Mouse (Mus musculus): ENCODE data around the gene Adprh. TPM values are rescaled to one million over a fixed set of nuclear protein-coding genes. Genes with fewer than 3 reads are reported as not detected.

Adprh gene
- total RNA-seq, 2 experiments from 2014 or later: 25.5 to 27.6 TPM

GRCm38 (mm10) chr16:38467917-38468705, 15.6 kb upstream of the Adprh start:
- intact Hi-C loops (cut with DNase I; ENCODE audit: low total_unique reads): no loop called here
- no peak for DNase-seq

DNA sequence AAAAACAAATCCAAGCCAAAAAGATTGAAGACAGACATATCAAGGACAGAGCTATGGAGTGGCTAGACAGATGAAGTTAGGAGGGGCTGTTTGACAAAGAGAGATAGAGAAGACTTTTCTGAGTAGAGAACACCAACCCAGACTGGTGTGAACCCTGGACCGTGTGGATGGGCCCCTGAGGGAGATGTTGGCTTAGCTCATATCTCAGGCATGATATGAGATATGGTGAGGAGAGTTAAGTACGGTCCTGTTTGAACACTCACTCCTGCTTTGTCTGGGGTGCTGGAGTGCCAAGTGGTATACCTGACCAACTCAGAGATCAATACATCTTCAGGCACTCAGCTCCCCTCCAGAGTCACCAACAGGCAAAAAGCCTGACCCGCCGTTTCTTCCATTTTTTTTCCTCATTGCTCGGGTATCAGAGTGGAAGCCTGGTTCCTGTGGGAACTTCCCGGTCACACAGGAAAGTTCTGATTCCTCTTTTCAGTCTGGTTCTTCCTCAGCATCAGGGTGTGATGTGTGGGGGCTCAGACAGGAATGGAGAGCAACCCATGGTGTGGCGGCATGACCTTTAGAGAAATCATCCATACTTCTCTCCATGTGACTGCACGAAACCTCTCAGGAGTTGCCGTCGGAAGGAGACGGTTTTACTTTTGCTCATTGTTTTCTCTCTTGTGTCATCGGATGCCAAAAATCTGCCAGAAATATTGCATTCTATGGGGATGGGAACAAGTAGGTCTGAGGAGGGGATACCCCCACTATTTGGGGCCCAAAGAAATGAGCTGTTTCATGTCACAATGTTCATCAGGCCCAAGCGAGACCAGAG, 14.8 kb upstream of the Adprh start:
- intact Hi-C loops (cut with DNase I; ENCODE audit: low total_unique reads): no loop called here
- DNase-seq: no peak

DNA sequence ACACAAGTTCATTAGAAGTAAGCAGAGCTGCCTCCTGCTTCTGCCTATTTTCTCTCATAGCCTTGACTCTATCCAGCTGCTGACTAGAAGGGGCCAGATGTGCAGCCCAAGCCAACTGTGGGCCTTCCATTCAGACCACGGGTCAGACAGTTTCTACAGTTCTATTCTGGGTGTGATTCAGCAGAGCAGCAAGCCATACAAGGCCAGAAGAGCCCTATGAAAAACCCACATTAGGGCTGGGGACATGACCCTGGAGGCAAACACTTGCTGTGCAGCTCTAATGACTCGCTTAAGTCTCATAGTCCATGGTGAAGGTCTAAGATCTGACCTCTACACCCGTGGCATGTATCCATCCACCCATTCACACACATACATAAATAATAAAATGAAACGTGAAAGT, 13.6 kb upstream of the Adprh start:
- intact Hi-C loops (cut with DNase I; ENCODE audit: low total_unique reads): no loop called here

GRCm38 (mm10) chr16:38463305-38463704, 10.8 kb upstream of the Adprh start:
- DNase-seq: no peak
- intact Hi-C loops (cut with DNase I; ENCODE audit: low total_unique reads): no loop called here

More for the DNA sequence above, 13.6 kb upstream of the Adprh start:
- DNase-seq: no peak

GRCm38 (mm10) chr16:38462161-38462560, 9.7 kb upstream of the Adprh start:
- intact Hi-C loops (cut with DNase I; ENCODE audit: low total_unique reads): no loop called here
- no peak for DNase-seq

DNA sequence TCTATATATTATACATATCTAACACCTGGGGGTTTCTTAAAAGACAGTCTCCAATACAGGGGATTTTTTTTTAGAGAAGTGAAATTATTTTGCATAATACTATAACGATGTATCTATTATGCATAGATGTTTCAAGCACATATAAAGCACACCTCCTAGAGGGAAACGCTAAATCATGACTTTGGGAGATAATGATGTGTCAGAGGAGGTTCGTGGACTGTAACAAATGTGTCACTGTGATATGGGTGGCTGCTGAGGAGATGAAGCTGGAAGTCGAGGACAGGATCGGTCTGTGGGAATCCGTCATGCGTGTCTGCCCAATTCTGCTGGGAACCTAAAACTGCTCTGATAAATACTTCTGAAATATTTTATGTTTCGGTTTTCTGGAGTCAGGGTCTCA, 9.2 kb upstream of the Adprh start:
- intact Hi-C loops (cut with DNase I; ENCODE audit: low total_unique reads): no loop called here

GRCm38 (mm10) chr16:38459990-38460389, 7.5 kb upstream of the Adprh start:
- intact Hi-C loops (cut with DNase I; ENCODE audit: low total_unique reads): no loop called here
- DNase-seq: no peak

More for the DNA sequence above, 9.2 kb upstream of the Adprh start:
- no peak for DNase-seq

DNA sequence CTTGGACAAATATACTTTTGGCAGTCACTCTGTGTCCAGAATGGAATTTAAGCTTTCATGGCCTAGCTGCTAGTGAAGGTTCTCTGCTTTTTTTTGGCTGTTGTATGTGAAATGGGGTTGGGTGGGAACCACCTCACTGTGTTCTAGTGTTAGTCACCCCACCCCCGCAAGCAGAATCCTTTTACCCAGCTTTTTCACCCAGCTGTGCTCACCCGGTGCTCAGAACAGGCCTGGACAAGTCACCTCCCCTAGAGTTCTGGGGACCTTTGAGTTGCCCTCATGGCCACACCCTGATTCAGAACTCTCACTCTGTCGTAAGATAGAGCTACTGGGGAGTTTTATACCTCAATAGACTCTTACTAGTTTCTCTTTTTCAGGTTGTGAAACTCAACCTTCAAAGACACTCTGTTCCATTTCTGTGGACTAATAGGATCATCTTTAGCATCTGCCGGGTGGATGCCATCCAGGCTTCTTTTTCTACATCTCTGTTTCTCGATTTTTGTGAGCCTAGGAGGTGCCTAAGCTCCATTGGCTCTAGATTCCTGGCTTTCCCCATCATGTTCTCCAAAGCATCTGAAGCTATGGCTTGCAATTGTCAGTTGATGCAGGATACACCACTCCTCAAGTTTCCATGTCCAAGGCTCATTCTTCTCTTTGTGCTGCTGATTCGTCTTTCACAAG, 6.2 kb upstream of the Adprh start:
- intact Hi-C loops (cut with DNase I; ENCODE audit: low total_unique reads): no loop called here
- DNase-seq: no peak

GRCm38 (mm10) chr16:38456812-38457567, 4.5 kb upstream of the Adprh start:
- DNase-seq: no peak
- intact Hi-C loops (cut with DNase I; ENCODE audit: low total_unique reads): no loop called here

DNA sequence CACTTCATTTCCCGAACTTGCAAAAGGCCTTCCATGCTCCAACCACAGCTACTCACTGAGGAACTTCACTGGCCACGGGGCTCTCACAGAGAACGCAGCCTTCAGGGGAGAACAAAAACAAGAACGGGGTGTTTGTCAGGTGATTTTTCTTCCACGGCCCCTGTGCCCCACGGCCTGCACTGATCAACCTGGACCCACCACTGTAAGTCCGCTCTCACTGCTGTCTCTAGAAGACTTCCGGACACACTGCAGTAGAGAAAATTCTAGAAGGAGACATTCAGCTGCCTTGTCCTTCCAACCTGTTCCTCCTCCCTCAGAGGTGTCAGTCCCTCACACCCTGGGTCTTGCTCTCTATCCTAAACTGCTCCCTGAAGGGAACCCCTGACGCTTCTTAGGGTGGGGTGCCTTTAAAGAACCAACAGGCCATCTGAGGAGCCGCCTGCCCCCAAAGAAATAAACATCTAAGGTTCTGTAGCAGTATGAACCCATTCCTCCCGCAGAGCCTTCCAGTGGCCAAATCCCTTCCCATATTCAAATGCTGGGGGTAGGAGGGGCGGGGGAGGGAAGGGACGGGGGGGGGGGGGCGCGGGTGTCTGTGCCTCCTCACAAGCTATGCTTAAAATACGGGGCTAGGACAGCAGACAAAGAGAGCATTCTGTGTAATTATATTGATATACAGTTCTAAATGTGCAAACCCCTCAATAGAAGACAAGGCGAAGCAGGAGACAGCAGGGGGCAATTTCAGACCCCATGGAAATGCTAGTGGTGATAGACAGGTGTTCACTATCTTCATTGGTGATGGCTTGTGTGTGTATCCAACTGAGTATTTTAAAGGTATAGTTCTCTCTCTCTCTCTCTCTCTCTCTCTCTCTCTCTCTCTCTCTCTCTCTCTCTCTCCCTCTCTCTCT, 3.3 kb upstream of the Adprh start, which contains the start of gene Cd80:
Cd80 (plus strand) TSS at position 51 of the 908 bp plus-strand sequence.
- intact Hi-C loops (cut with DNase I; ENCODE audit: low total_unique reads): no loop called here
- DNase-seq: no peak

DNA sequence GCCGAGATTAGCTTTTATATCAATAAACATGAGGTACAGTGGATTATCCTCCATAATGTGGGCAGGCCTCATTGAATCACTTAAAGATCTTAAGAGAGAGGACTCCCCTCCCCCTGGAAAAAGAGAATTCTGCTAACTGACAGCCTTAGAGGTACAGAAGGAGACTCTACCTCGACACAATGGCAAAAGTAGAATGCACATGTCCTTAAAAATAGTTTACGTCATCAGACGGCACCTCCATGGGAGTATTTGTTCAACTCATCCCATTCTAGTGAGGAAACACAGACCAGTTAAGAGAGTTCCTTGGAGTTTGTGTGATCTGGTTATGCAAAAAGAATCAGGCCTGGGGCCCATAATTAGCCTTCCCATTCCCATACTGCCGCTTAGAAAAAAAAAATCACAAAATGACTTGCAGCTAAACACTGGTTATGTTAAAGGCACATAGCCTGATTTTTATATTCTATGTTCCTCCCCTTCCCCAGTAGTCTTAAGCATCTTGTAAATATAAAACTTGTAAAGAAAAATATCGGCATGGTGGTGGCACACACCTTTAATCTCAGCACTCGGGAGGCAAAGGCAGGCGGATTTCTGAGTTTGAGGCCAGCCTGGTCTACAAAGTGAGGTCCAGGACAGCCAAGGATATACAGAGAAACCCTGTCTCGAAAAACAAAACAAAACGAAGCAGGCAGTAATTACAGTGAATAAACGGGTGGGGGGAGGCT, 2.2 kb upstream of the Adprh start:
- DNase-seq: no peak
- intact Hi-C loops (cut with DNase I; ENCODE audit: low total_unique reads): no loop called here

GRCm38 (mm10) chr16:38453952-38454351, 1.4 kb upstream of the Adprh start:
- intact Hi-C loops (cut with DNase I; ENCODE audit: low total_unique reads): no loop called here
- DNase-seq: no peak

GRCm38 (mm10) chr16:38453203-38453553, 675 bp upstream of the Adprh start:
- DNase-seq: no peak
- intact Hi-C loops (cut with DNase I; ENCODE audit: low total_unique reads): no loop called here

DNA sequence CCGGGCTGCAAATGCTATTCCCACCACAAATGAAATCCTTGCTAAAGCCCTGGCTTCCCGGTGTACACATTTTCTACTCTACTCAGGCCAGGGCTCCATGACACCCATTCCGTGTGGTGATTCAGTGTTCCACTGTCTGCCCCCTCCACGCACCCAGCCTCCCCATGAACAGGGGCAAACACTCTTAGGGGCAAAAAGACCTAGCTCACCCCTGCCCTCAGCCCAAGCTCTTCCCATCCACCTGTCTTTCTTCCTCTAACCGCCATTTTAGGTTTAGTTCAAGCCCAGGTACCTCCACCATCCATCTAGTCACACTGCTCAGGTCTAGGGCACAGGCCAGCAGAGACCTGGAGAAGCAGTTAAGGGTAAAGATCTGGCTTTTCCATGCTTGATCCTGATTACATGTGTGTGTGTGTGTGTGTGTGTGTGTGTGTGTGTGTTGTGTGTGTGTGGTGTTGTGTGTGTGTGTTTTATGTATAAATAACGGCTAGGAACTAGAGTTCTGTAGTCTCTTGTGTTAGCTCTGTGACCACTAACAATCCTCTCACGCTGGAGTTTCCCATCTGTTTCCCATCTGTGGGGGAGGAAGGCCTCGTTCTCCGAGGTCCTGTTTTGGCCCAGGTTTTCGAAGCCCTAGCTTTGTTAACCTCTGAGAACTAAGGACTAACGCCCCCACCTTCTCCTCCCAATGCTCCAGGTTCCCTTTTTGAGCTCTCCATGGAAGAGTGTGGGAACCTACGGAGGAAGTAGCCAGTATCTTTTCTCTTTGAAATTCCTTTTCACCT, 890 bp downstream of the Adprh start:
- DNase-seq: no peak
- intact Hi-C loops (cut with DNase I; ENCODE audit: low total_unique reads): no loop called here

DNA sequence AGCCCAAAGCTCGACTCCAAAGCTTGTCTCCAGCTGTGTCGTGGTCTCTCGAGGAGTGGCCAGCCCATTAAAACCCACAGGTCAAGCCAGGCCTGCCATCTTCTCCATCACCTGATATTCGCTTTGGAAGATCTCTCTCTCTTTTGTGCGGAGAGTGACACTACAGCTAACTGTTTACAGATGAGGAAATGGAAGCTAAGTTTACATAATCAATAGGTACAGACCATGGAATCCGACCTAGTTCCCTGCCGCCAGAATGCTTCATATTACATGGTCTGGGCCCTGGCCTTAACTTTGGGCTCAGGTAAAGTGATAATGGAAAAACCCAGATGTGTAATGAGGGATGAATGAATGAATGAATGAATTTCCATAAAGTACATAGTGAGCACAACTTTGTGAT, 1.8 kb downstream of the Adprh start:
- intact Hi-C loops (cut with DNase I; ENCODE audit: low total_unique reads): no loop called here

GRCm38 (mm10) chr16:38448458-38448857, 4.0 kb downstream of the Adprh start:
- intact Hi-C loops (cut with DNase I; ENCODE audit: low total_unique reads): loop anchor here (5.0 kb wide), 1 partner anchor 46 kb away; no protein-coding TSS in a partner anchor
- no peak for DNase-seq

More for the DNA sequence above, 1.8 kb downstream of the Adprh start:
- DNase-seq: no peak

DNA sequence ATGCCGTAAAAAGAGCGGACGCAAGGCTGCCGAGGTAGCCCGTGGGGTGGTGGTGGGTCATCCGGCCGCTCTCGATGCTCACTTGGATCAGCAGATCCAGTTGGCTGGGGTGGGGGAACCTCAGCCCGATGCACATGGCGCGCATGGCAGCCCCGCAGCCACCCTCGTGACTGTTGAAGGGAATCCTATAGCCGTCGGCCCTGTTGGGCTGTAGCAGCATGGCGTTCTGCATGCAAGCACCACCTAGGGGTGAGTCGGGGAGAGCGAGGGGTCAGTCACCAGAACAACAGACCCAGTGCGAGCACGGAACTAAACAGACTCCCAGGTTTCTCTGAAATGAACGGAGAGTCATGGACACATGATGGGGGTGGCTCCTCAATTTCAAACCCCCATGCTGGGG, 5.1 kb downstream of the Adprh start:
- DNase-seq: no peak
- intact Hi-C loops (cut with DNase I; ENCODE audit: low total_unique reads): loop anchor here (5.0 kb wide), 1 partner anchor 45 kb away; no protein-coding TSS in a partner anchor

All from gastrocnemius, postnatal 14 days (tissue).